Mouse (Mus musculus) spleen, adult 2 months (tissue): Measurements from ENCODE around the gene Gng2. TPM values are rescaled to one million over a fixed set of nuclear protein-coding genes. Genes with fewer than 3 reads are reported as not detected.

ENCODE experiments used
- DNase-seq, 2 experiments: peaks; one replicate each; pipeline versions ENCODE4 v3.0.0 to v3.0.0-alpha.2; 2012 to 2021; ENCODE audit warnings: low spot score in 2 of 2, low read depth in 1 of 2
- H3K27ac ChIP-seq: fragments of 200-500 bp; 2 replicates; pipeline ENCODE4 v1.5.1; 2012; ENCODE audit warnings: low read length, inconsistent platforms; ENCODE audit not compliant: insufficient read depth
- H3K27me3 ChIP-seq: fragments of 200-500 bp; 2 replicates; pipeline ENCODE4 v1.6.1; 2012; ENCODE audit warnings: mild to moderate bottlenecking, moderate library complexity, low read length, inconsistent platforms; ENCODE audit not compliant: control insufficient read depth, insufficient read depth
- H3K36me3 ChIP-seq: fragments of 200-500 bp; 2 replicates; pipeline ENCODE4 v1.6.1; 2012; ENCODE audit warnings: mild to moderate bottlenecking, low read length, inconsistent platforms; ENCODE audit not compliant: control insufficient read depth, insufficient read depth
- H3K4me1 ChIP-seq: fragments of 200-500 bp; 2 replicates; pipeline ENCODE4 v1.6.1; 2011; ENCODE audit warnings: inconsistent platforms; ENCODE audit not compliant: control insufficient read depth, insufficient read depth, insufficient read length
- H3K4me3 ChIP-seq: fragments of 200-500 bp; 2 replicates; pipeline ENCODE4 v1.5.1; 2011; ENCODE audit warnings: mild to moderate bottlenecking, inconsistent platforms; ENCODE audit not compliant: insufficient read depth, insufficient read length; ENCODE audit errors: extremely low read depth
- CTCF ChIP-seq: fragments of 200-500 bp; IDR thresholded peaks from 2 replicates; pipeline ENCODE4 v1.5.1; 2011; ENCODE audit warnings: mild to moderate bottlenecking, inconsistent platforms; ENCODE audit not compliant: insufficient read depth, insufficient read length, insufficient replicate concordance; ENCODE audit errors: extremely low read depth
- POLR2A ChIP-seq: fragments of 200-500 bp; IDR thresholded peaks from 2 replicates; pipeline ENCODE4 v1.6.1; 2011; ENCODE audit warnings: low read depth, low read length, inconsistent platforms
- WGBS: fragments of 180-500 bp; shearing (Covaris S2); methylation state at CpG from one replicate; pipeline ENCODE4 v1.1.7; 2018; 5-methylcytosine and 5-hydroxymethylcytosine counted together
- polyA plus RNA-seq: library from polyadenylated mRNA; depleted of rRNA; stranded (reverse); fragments of >200 nt; gene quantifications from 2 replicates; pipeline ENCODE4 v1.2.3, GENCODE M21; 2012; rRNA removed

Gene Gng2
- 25.1 and 34.7 TPM in 2 replicates for polyA plus RNA-seq

GRCm38 (mm10) chr14:19977271-19978024, at the start of gene Gng2:
Gng2 (minus strand) TSS chr14:19977627.
- Histone ChIP-seq H3K36me3 (no peaks in the 10 kb centered on the region), H3K27ac (peak within 1 kb of the TSS; percentile 76), H3K27me3 (no peaks in the 10 kb centered on the region), H3K4me1 (peaks cover 9% of the 10 kb centered on the region), H3K4me3 (peak within 1 kb of the TSS; percentile 70)
- DNase-seq: no peak
- TF ChIP-seq CTCF: no peak
- 52% methylated on average over 15 of the region's 15 CpGs for WGBS

- DNase-seq: peak; percentile 65 to 66
Measured at GRCm38 (mm10) chr14:20024888-20025719, 47.7 kb upstream of the Gng2 start.

GRCm38 (mm10) chr14:20023939-20024338, 46.5 kb upstream of the Gng2 start:
- no peak for DNase-seq
- no peak overlapping the region for H3K4me3 ChIP-seq
- TF ChIP-seq POLR2A (no peak), CTCF (no peak)
- no peaks in the 10 kb centered on the region for H3K36me3 ChIP-seq
- H3K4me1 ChIP-seq: peaks cover 2% of the 10 kb centered on the region; the same call in 1 of the 2 replicates
- H3K27ac ChIP-seq: no peak overlapping the region
- 80% methylated on average over 2 of the region's 2 CpGs for WGBS
- H3K27me3 ChIP-seq: no peaks in the 10 kb centered on the region

More at GRCm38 (mm10) chr14:20024888-20025719, 47.7 kb upstream of the Gng2 start:
- WGBS: 9% methylated on average over 6 of the region's 6 CpGs
- H3K27ac ChIP-seq: peak overlapping the region; percentile 73
- peak overlapping the region; percentile 47 for H3K4me3 ChIP-seq
- H3K27me3 ChIP-seq: no peaks in the 10 kb centered on the region
- H3K36me3 ChIP-seq: no peaks in the 10 kb centered on the region
- TF ChIP-seq POLR2A (no peak), CTCF (no peak)
- peaks cover 2% of the 10 kb centered on the region; the same call in 1 of the 2 replicates for H3K4me1 ChIP-seq

- no peak overlapping the region for H3K4me3 ChIP-seq
- WGBS: 87% methylated on average over 3 of the region's 3 CpGs
- no peak overlapping the region for H3K27ac ChIP-seq
- H3K4me1 ChIP-seq: peaks cover 2% of the 10 kb centered on the region; the same call in 1 of the 2 replicates
- no peak for TF ChIP-seq CTCF
- TF ChIP-seq POLR2A: no peak
- no peaks in the 10 kb centered on the region for H3K36me3 ChIP-seq
- no peaks in the 10 kb centered on the region for H3K27me3 ChIP-seq
- DNase-seq: no peak
Measured at GRCm38 (mm10) chr14:20019486-20019885, 42.1 kb upstream of the Gng2 start.

GRCm38 (mm10) chr14:20012506-20013275, 35.3 kb upstream of the Gng2 start:
- Histone ChIP-seq H3K27ac (no peak overlapping the region), H3K4me3 (no peak overlapping the region), H3K4me1 (no peaks in the 10 kb centered on the region), H3K27me3 (no peaks in the 10 kb centered on the region), H3K36me3 (no peaks in the 10 kb centered on the region)
- TF ChIP-seq POLR2A (no peak), CTCF (no peak)
- DNase-seq: no peak
- 45% methylated on average over 9 of the region's 9 CpGs for WGBS

- no peak for DNase-seq
- TF ChIP-seq CTCF (no peak), POLR2A (no peak)
- no peak overlapping the region for H3K27ac ChIP-seq
- no peaks in the 10 kb centered on the region for H3K27me3 ChIP-seq
- no peaks in the 10 kb centered on the region for H3K4me1 ChIP-seq
- no peaks in the 10 kb centered on the region for H3K36me3 ChIP-seq
- WGBS: 83% methylated on average over 3 of the region's 3 CpGs
- H3K4me3 ChIP-seq: no peak overlapping the region
Measured at GRCm38 (mm10) chr14:20007446-20007845, 30.0 kb upstream of the Gng2 start.
